Mouse (Mus musculus): ENCODE results near the gene Gpr61. TPM values are rescaled to one million over a fixed set of nuclear protein-coding genes. Genes with fewer than 3 reads are reported as not detected.

The Gpr61 gene
- polyA plus RNA-seq, 1 experiment from 2014 or later: 0.11 TPM

DNA sequence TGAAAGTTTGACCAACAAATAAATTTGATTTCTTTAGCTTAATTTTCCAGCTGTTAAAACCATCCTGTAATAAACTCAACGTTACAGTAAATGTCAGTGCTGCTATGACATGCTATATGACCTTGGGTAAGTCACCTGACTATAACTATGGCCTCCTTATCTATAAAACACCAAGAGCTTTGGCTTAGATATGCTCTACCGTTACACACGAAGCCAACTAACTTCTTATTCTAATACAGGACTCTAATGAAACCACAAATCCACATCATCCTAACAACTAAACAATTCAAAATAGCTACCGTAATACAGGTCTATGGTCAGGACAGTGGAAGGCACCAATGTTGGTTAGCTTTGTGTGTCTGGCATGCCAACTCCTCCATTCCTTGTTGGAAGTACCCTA is 24.9 kb downstream of the Gpr61 start:
- H3K27me3 ChIP-seq (ENCODE audit: control insufficient read depth, insufficient read depth, low read length): no peaks in the 10 kb centered on the region
- no peak overlapping the region for H3K27ac ChIP-seq (replicated peaks)
- ATAC-seq (ENCODE audit: low FRiP score, low TSS enrichment) (no peak), DNase-seq (ENCODE audit: low spot score) (no peak)
- 81% methylated on average over 4 of the region's 4 CpGs for WGBS
- no peaks in the 10 kb centered on the region for H3K36me3 ChIP-seq (ENCODE audit: control insufficient read depth, insufficient read depth, low read length)
- H3K4me1 ChIP-seq (replicated peaks; ENCODE audit: control insufficient read depth, insufficient read depth): 0 out of 2 replicates have a peak, but pooled peaks cover 2% of the 10 kb centered on the region
- H3K9me3 ChIP-seq (ENCODE audit: control insufficient read depth, low read length): no peaks in the 10 kb centered on the region
- TF ChIP-seq EP300 (optimal IDR thresholded peaks at IDR 0.05): no peak
- H3K4me2 ChIP-seq (replicated peaks; ENCODE audit: low read depth): no peak overlapping the region
- no peak overlapping the region for H3K4me3 ChIP-seq (ENCODE audit: low read depth, low read length)
- no peak overlapping the region for H3K9ac ChIP-seq (ENCODE audit: low read length)

DNA sequence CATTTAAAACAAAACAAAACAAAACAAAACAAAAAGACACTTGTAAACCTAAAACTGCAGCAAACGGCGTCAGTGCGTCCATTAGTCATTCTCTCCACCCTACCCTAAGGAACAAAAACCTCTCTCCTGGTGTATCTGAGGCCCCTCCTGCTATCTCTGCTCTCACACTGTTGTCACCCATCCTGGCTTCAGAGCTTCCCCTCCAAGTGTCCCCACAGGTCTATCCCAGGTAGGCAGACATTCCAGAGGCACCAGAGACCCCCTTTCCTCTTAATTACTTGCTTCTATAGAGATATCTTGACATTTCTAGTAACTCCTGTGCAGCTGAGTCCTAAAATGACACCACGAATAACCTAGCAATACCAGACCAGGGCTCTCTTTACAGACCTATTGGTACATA is 25.3 kb downstream of the Gpr61 start:
- H3K36me3 ChIP-seq (ENCODE audit: control insufficient read depth, insufficient read depth, low read length): no peaks in the 10 kb centered on the region
- no peak for TF ChIP-seq EP300 (optimal IDR thresholded peaks at IDR 0.05)
- no peak for TF ChIP-seq CTCF (IDR thresholded peaks at IDR 0.05; ENCODE audit: low read depth)
- H3K27ac ChIP-seq (replicated peaks): no peak overlapping the region
- H3K4me1 ChIP-seq (replicated peaks; ENCODE audit: control insufficient read depth, insufficient read depth): 0 out of 2 replicates have a peak, but pooled peaks cover 2% of the 10 kb centered on the region
- WGBS: 70% methylated on average over 4 of the region's 4 CpGs
- H3K4me2 ChIP-seq (replicated peaks; ENCODE audit: low read depth): no peak overlapping the region
- no peak for ATAC-seq (ENCODE audit: low FRiP score, low TSS enrichment)
- H3K9me3 ChIP-seq (ENCODE audit: control insufficient read depth, low read length): no peaks in the 10 kb centered on the region
- no peaks in the 10 kb centered on the region for H3K27me3 ChIP-seq (ENCODE audit: control insufficient read depth, insufficient read depth, low read length)
- no peak overlapping the region for H3K9ac ChIP-seq (ENCODE audit: low read length)
- DNase-seq (ENCODE audit: low spot score): no peak
- H3K4me3 ChIP-seq (ENCODE audit: low read depth, low read length): no peak overlapping the region

DNA sequence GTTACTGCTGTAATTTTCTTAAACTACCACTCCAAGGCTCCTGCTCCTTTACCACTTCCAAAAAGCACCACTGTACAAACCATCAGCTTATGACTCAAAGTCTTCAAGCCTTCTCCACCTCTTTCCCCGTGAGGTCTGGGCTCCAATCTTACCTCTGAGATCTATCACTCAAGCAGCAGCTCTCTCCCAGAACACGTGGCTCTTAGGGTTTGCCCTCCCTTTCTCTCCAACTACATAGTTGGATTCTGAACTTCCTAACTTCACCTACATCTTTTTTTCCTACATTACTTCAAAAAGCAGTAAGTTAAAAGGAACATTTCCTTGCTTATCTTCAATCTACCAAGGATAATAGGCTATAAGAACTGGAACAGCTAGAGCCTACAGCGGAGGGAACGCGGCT is 26.2 kb downstream of the Gpr61 start:
- 62% methylated on average over 5 of the region's 5 CpGs for WGBS
- Histone ChIP-seq H3K4me2 (replicated peaks; ENCODE audit: low read depth) (no peak overlapping the region), H3K4me1 (replicated peaks; ENCODE audit: control insufficient read depth, insufficient read depth) (0 out of 2 replicates have a peak, but pooled peaks cover 2% of the 10 kb centered on the region), H3K9me3 (ENCODE audit: control insufficient read depth, low read length) (no peaks in the 10 kb centered on the region), H3K9ac (ENCODE audit: low read length) (no peak overlapping the region), H3K36me3 (ENCODE audit: control insufficient read depth, insufficient read depth, low read length) (no peaks in the 10 kb centered on the region), H3K27ac (replicated peaks) (no peak overlapping the region), H3K4me3 (ENCODE audit: low read depth, low read length) (no peak overlapping the region), H3K27me3 (ENCODE audit: control insufficient read depth, insufficient read depth, low read length) (no peaks in the 10 kb centered on the region)
- no peak for TF ChIP-seq EP300 (optimal IDR thresholded peaks at IDR 0.05)
- TF ChIP-seq CTCF (IDR thresholded peaks at IDR 0.05; ENCODE audit: low read depth): no peak
- DNase-seq (ENCODE audit: low spot score): no peak
- no peak for ATAC-seq (ENCODE audit: low FRiP score, low TSS enrichment)

DNA sequence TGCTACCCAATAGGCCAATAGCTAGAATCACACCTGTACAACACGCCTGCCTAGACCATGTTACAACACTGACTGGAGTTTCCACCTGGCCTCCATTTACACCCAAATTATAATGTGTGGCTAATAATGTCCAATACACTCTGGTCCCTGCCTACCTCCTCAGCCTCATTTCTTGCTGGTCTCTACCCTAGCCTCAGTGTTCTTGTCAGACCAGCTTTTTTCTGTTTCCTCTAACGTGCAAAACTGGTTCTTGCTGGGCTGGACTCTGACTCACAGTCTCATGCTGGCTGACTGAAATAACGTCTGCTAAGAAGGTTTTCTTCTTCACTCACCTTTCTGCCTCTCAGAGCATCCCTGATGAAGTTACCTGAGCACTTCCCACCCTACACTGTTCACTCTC is 28.4 kb downstream of the Gpr61 start:
- 73% methylated on average over 3 of the region's 3 CpGs for WGBS
- TF ChIP-seq EP300 (optimal IDR thresholded peaks at IDR 0.05) (no peak), CTCF (IDR thresholded peaks at IDR 0.05; ENCODE audit: low read depth) (no peak)
- peak; percentile 73 for ATAC-seq (ENCODE audit: low FRiP score, low TSS enrichment)

DNA sequence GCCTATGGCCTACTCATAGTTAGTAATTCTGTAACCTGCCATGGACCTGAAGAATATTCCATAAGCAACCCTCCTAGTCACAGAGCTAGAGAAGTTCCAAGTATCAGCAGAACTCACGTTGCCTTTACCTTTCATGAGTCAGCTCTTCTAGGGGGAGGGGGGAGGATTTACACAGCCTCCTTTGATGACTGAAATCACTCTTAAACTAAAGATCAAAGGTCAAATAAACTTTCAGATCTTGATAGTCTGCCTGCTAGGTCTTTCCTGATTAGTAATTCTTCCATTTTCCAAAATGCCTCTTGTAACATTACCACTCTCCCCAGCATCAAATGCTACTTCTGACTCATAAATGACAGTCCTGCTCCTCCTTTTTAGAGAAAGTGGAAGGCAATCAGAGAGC is 30.6 kb downstream of the Gpr61 start:
- Histone ChIP-seq H3K27me3 (ENCODE audit: control insufficient read depth, insufficient read depth, low read length) (no peaks in the 10 kb centered on the region), H3K4me1 (replicated peaks; ENCODE audit: control insufficient read depth, insufficient read depth) (no peaks in the 10 kb centered on the region), H3K9me3 (ENCODE audit: control insufficient read depth, low read length) (no peaks in the 10 kb centered on the region), H3K27ac (replicated peaks) (no peak overlapping the region), H3K4me2 (replicated peaks; ENCODE audit: low read depth) (no peak overlapping the region), H3K36me3 (ENCODE audit: control insufficient read depth, insufficient read depth, low read length) (peaks cover 6% of the 10 kb centered on the region), H3K4me3 (ENCODE audit: low read depth, low read length) (no peak overlapping the region), H3K9ac (ENCODE audit: low read length) (no peak overlapping the region)
- 22% methylated on average over 1 of the region's 1 CpGs for WGBS
- DNase-seq (ENCODE audit: low spot score): no peak
- ATAC-seq (ENCODE audit: low FRiP score, low TSS enrichment): no peak
- no peak for TF ChIP-seq EP300 (optimal IDR thresholded peaks at IDR 0.05)
- no peak for TF ChIP-seq CTCF (IDR thresholded peaks at IDR 0.05; ENCODE audit: low read depth)

More for the DNA sequence above, 28.4 kb downstream of the Gpr61 start:
- 0 out of 2 replicates have a peak, but pooled peaks cover 1% of the 10 kb centered on the region for H3K4me1 ChIP-seq (replicated peaks; ENCODE audit: control insufficient read depth, insufficient read depth)
- DNase-seq (ENCODE audit: low spot score): no peak
- no peak overlapping the region for H3K4me2 ChIP-seq (replicated peaks; ENCODE audit: low read depth)
- H3K4me3 ChIP-seq (ENCODE audit: low read depth, low read length): no peak overlapping the region
- H3K27me3 ChIP-seq (ENCODE audit: control insufficient read depth, insufficient read depth, low read length): no peaks in the 10 kb centered on the region
- no peak overlapping the region for H3K27ac ChIP-seq (replicated peaks)
- peaks cover 3% of the 10 kb centered on the region for H3K36me3 ChIP-seq (ENCODE audit: control insufficient read depth, insufficient read depth, low read length)
- no peak overlapping the region for H3K9ac ChIP-seq (ENCODE audit: low read length)
- no peaks in the 10 kb centered on the region for H3K9me3 ChIP-seq (ENCODE audit: control insufficient read depth, low read length)

DNA sequence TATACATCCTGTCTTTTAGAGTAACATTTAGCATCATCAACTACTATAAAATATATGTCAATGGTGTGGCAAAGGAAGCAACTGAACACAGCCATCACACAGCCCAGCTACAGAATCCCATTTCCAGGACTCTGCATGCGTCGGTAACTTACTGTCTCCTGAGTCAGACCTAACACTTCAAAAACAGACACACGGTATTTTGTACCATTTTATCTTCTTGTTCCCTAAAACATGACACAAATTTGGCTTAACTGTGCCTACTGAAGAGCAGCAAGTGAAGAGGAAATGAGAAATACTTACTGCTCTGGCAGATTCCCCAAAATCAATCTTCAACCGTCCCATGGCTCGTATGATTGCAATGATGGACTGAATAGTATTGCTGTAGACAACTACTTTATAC is 31.4 kb downstream of the Gpr61 start:
- no peak overlapping the region for H3K27ac ChIP-seq (replicated peaks)
- ATAC-seq (ENCODE audit: low FRiP score, low TSS enrichment) (no peak), DNase-seq (ENCODE audit: low spot score) (no peak)
- H3K27me3 ChIP-seq (ENCODE audit: control insufficient read depth, insufficient read depth, low read length): no peaks in the 10 kb centered on the region
- no peaks in the 10 kb centered on the region for H3K9me3 ChIP-seq (ENCODE audit: control insufficient read depth, low read length)
- no peaks in the 10 kb centered on the region for H3K4me1 ChIP-seq (replicated peaks; ENCODE audit: control insufficient read depth, insufficient read depth)
- no peak overlapping the region for H3K4me3 ChIP-seq (ENCODE audit: low read depth, low read length)
- H3K36me3 ChIP-seq (ENCODE audit: control insufficient read depth, insufficient read depth, low read length): peaks cover 9% of the 10 kb centered on the region
- H3K4me2 ChIP-seq (replicated peaks; ENCODE audit: low read depth): no peak overlapping the region
- 77% methylated on average over 5 of the region's 5 CpGs for WGBS
- TF ChIP-seq CTCF (IDR thresholded peaks at IDR 0.05; ENCODE audit: low read depth) (no peak), EP300 (optimal IDR thresholded peaks at IDR 0.05) (no peak)
- H3K9ac ChIP-seq (ENCODE audit: low read length): no peak overlapping the region
